21 mouse cellular contexts compared by ENCODE assay signal in genomic region chr11:18448879-18449278, GRCm38 (mm10).
DNase-seq lines count a peak whose midpoint lies in the region; ATAC-seq lines count a peak whose summit lies in the region.
"Had no signal": no experiment of that assay in that cellular context is flagged by ENCODE, and none has a peak within 500 bp of the region (broad histone marks: within the 10 kb centered on the region; RNA-seq: fewer than 3 reads in every experiment).

No protein-coding gene starts in this region.

- ATAC-seq in frontal cortex, adult (ENCODE audit: low TSS enrichment) = peak; percentile 98
- ATAC-seq: activated CD4-positive, CD25-positive, alpha-beta regulatory T cell, adult 4 months; CD4-positive, CD25-positive, alpha-beta regulatory T cell, adult 4 months; forebrain, embryonic 14.5 days; forebrain, embryonic 16.5 days; Patski had no signal

- no peak for DNase-seq in frontal cortex, postnatal 10 days (ENCODE audit: low spot score in 2 of 2)
- DNase-seq in right cerebral cortex, adult 18-20 months = peak; percentile 0
- no peak for DNase-seq in right cerebral cortex, postnatal 4 days
- no peak for DNase-seq in kidney, adult 9 months
- DNase-seq: adrenal gland, adult 8-10 months; adrenal gland, postnatal 14 days; adrenal gland, postnatal 36 days; B cell, adult 2 months; cerebellum, adult 11 months; cerebellum, adult 18-20 months; cerebellum, adult 8-10 months; cerebellum, adult 9-11 months; cerebellum, postnatal 14 days; cerebellum, postnatal 36 days; embryo, embryonic 11 days had no signal
